In genomic region chr5:88527657-88528056, GRCm38 (mm10) we compare ENCODE assay signal across 33 mouse cellular contexts. TPM values are rescaled to one million over a fixed set of nuclear protein-coding genes. Genes with fewer than 3 reads are reported as not detected.
A peak's percentile ranks its signal among the peaks of the same experiment; 100 is the strongest.
DNase-seq lines count a peak whose midpoint lies in the region; ATAC-seq and TF ChIP-seq lines count a peak whose summit lies in the region.
"Had no signal": no experiment of that assay in that cellular context is flagged by ENCODE, and none has a peak within 500 bp of the region (broad histone marks: within the 10 kb centered on the region; RNA-seq: fewer than 3 reads in every experiment).

TSS of gene Jchain (minus strand) at chr5:88527891.

- no peak for TF ChIP-seq CTCF in spleen, adult 2 months (IDR thresholded peaks at IDR 0.05; ENCODE audit: extremely low read depth, insufficient read depth, insufficient read length, insufficient replicate concordance)
- no peak for TF ChIP-seq CTCF in CH12.LX (conservative IDR thresholded peaks at IDR 0.05 in 1 of 2, IDR thresholded peaks at IDR 0.05 in 1 of 2; ENCODE audit: low read depth in 2 of 2, low read length in 2 of 2)

- peak within 1 kb of the TSS; percentile 51; the same call in 1 of the 2 replicates for H3K4me2 ChIP-seq in CH12.LX (ENCODE audit: insufficient read depth, low read depth, poor library complexity, severe bottlenecking)
- no peak within 1 kb of the TSS for H3K4me2 ChIP-seq in forebrain, embryonic 11.5 days (ENCODE audit: low read depth, low read length, severe bottlenecking)
- no peak within 1 kb of the TSS for H3K4me2 ChIP-seq in neural tube, embryonic 15.5 days
- H3K4me2 ChIP-seq: embryonic facial prominence, embryonic 12.5 days; embryonic facial prominence, embryonic 15.5 days; heart, embryonic 11.5 days; hindbrain, embryonic 13.5 days had no signal

- TF ChIP-seq POLR2A in spleen, adult 2 months (IDR thresholded peaks at IDR 0.05; ENCODE audit: low read depth, low read length), result no peak
- TF ChIP-seq POLR2A in CH12.LX (IDR thresholded peaks at IDR 0.05; ENCODE audit: low read depth, low read length), result peak; percentile 58

- dilution Hi-C loops in CH12.LX (cut with MboI; ENCODE audit: extremely low pct_ligation_motif_present, extremely low pct_unique_long_range_greater_than_20kb, low sequenced_read_pairs), result no loop called here

- peak; percentile 53 for TF ChIP-seq EP300 in CH12.LX (IDR thresholded peaks at IDR 0.05; ENCODE audit: low read length)

- no peak within 1 kb of the TSS for H3K27ac ChIP-seq in spleen, adult 2 months (ENCODE audit: insufficient read depth, low read length)
- H3K27ac ChIP-seq in CH12.LX (ENCODE audit: insufficient read depth, low read depth), result peak within 1 kb of the TSS; percentile 59
- no peak within 1 kb of the TSS for H3K27ac ChIP-seq in forebrain, embryonic 11.5 days (ENCODE audit: low read depth, low read length)
- no peak within 1 kb of the TSS for H3K27ac ChIP-seq in neural tube, embryonic 15.5 days (replicated peaks)
- H3K27ac ChIP-seq: embryonic facial prominence, embryonic 12.5 days; embryonic facial prominence, embryonic 15.5 days; forebrain, embryonic 10.5 days; gastrocnemius, adult 2 months; heart, adult 2 months; hindbrain, embryonic 10.5 days; hindbrain, embryonic 13.5 days; hindbrain, postnatal 0 days had no signal

- H3K9ac ChIP-seq in CH12.LX (ENCODE audit: insufficient read depth, low read depth), result peak within 1 kb of the TSS; percentile 73
- H3K9ac ChIP-seq in forebrain, embryonic 11.5 days (ENCODE audit: low read length), result no peak within 1 kb of the TSS
- no peak within 1 kb of the TSS for H3K9ac ChIP-seq in neural tube, embryonic 15.5 days (replicated peaks)
- H3K9ac ChIP-seq: embryonic facial prominence, embryonic 12.5 days; embryonic facial prominence, embryonic 15.5 days; forebrain, postnatal 0 days; hindbrain, embryonic 13.5 days had no signal

- no peak within 1 kb of the TSS for H3K4me3 ChIP-seq in spleen, adult 2 months (ENCODE audit: extremely low read depth, insufficient read depth, insufficient read length)
- H3K4me3 ChIP-seq in CH12.LX (replicated peaks in 1 of 3; ENCODE audit: low read depth in 2 of 3, low read length in 2 of 3, poor library complexity in 1 of 3), result peak within 1 kb of the TSS; percentile 28 to 60 (median 52)
- no peak within 1 kb of the TSS for H3K4me3 ChIP-seq in forebrain, embryonic 11.5 days (ENCODE audit: low read depth, low read length)
- H3K4me3 ChIP-seq in neural tube, embryonic 15.5 days (replicated peaks), result no peak within 1 kb of the TSS
- H3K4me3 ChIP-seq: embryonic facial prominence, embryonic 12.5 days; embryonic facial prominence, embryonic 15.5 days; erythroblast, embryonic 14.5 days; forebrain, embryonic 10.5 days; gastrocnemius, adult 2 months; heart, adult 2 months; hindbrain, embryonic 10.5 days; hindbrain, embryonic 13.5 days had no signal

- 80% methylated on average over 3 of the region's 3 CpGs for WGBS in spleen, adult 2 months
- WGBS in forebrain, embryonic 11.5 days, result 91% methylated on average over 3 of the region's 3 CpGs
- WGBS in neural tube, embryonic 15.5 days, result 95% methylated on average over 3 of the region's 3 CpGs

- no peaks in the 10 kb centered on the region for H3K9me3 ChIP-seq in CH12.LX (replicated peaks; ENCODE audit: low read length)
- H3K9me3 ChIP-seq in forebrain, embryonic 11.5 days (ENCODE audit: control insufficient read depth, low read length), result no peaks in the 10 kb centered on the region
- H3K9me3 ChIP-seq in neural tube, embryonic 15.5 days (replicated peaks), result no peaks in the 10 kb centered on the region
- H3K9me3 ChIP-seq: embryonic facial prominence, embryonic 12.5 days; embryonic facial prominence, embryonic 15.5 days; forebrain, embryonic 10.5 days; hindbrain, embryonic 10.5 days; hindbrain, embryonic 13.5 days had no signal

- peaks cover 18% of the 10 kb centered on the region for H3K79me2 ChIP-seq in CH12.LX (replicated peaks; ENCODE audit: control insufficient read depth, extremely low read depth, insufficient read depth, poor library complexity, severe bottlenecking)

- in situ Hi-C loops in CH12.LX (cut with MboI; ENCODE audit: low pct_ligation_motif_present, low pct_unique_long_range_greater_than_20kb, low sequenced_read_pairs), result no loop called here

- TF ChIP-seq RAD21 in CH12.LX (IDR thresholded peaks at IDR 0.05; ENCODE audit: low read depth, low read length), result no peak

- no peaks in the 10 kb centered on the region for H3K27me3 ChIP-seq in spleen, adult 2 months (ENCODE audit: control insufficient read depth, insufficient read depth, low read length)
- no peaks in the 10 kb centered on the region for H3K27me3 ChIP-seq in CH12.LX (replicated peaks)
- no peaks in the 10 kb centered on the region for H3K27me3 ChIP-seq in forebrain, embryonic 11.5 days (ENCODE audit: control insufficient read depth, insufficient read depth, low read length)
- no peaks in the 10 kb centered on the region for H3K27me3 ChIP-seq in neural tube, embryonic 15.5 days (replicated peaks)
- H3K27me3 ChIP-seq: embryonic facial prominence, embryonic 12.5 days; embryonic facial prominence, embryonic 15.5 days; hindbrain, embryonic 13.5 days had no signal

- no peaks in the 10 kb centered on the region for H3K36me3 ChIP-seq in spleen, adult 2 months (ENCODE audit: control insufficient read depth, insufficient read depth, low read length)
- peaks cover 0 to 3% of the 10 kb centered on the region in 2 experiments for H3K36me3 ChIP-seq in CH12.LX (replicated peaks in 1 of 2; ENCODE audit: control insufficient read depth in 1 of 2, insufficient read depth in 1 of 2, low read length in 1 of 2)
- H3K36me3 ChIP-seq in forebrain, embryonic 11.5 days (ENCODE audit: control insufficient read depth, insufficient read depth, low read length), result no peaks in the 10 kb centered on the region
- no peaks in the 10 kb centered on the region for H3K36me3 ChIP-seq in neural tube, embryonic 15.5 days
- H3K36me3 ChIP-seq: embryonic facial prominence, embryonic 12.5 days; embryonic facial prominence, embryonic 15.5 days; forebrain, embryonic 10.5 days; hindbrain, embryonic 10.5 days; hindbrain, embryonic 13.5 days had no signal

- H3K4me1 ChIP-seq in spleen, adult 2 months (ENCODE audit: control insufficient read depth, insufficient read depth, insufficient read length), result no peaks in the 10 kb centered on the region
- peaks cover 6 to 53% of the 10 kb centered on the region in 2 experiments; a peak in 2 of 4 replicates for H3K4me1 ChIP-seq in CH12.LX (ENCODE audit: control insufficient read depth in 1 of 2, insufficient read depth in 2 of 2)
- no peaks in the 10 kb centered on the region for H3K4me1 ChIP-seq in forebrain, embryonic 11.5 days (replicated peaks; ENCODE audit: control insufficient read depth, insufficient read depth, low read length)
- no peaks in the 10 kb centered on the region for H3K4me1 ChIP-seq in neural tube, embryonic 15.5 days
- H3K4me1 ChIP-seq: embryonic facial prominence, embryonic 12.5 days; embryonic facial prominence, embryonic 15.5 days; forebrain, embryonic 10.5 days; hindbrain, embryonic 10.5 days; hindbrain, embryonic 13.5 days had no signal

- DNase-seq in spleen, adult 2 months (ENCODE audit: low read depth in 1 of 2, low spot score in 2 of 2), result no peak
- no peak for DNase-seq in spleen, adult 12 weeks (ENCODE audit: low spot score)
- DNase-seq in CH12.LX (ENCODE audit: extremely low read depth), result peak; percentile 59
- DNase-seq in kidney, postnatal 25 days, result no peak
- no peak for DNase-seq in forebrain, embryonic 11.5 days (ENCODE audit: low spot score)
- DNase-seq: adrenal gland, adult 2 months; adrenal gland, postnatal 14 days; cerebellum, adult 11 months; cerebellum, adult 2 months; cerebellum, adult 9-11 months; cerebellum, postnatal 25 days; forebrain, postnatal 0 days; gastrocnemius, adult 2 months; gastrocnemius, postnatal 14 days; heart, adult 2 months; kidney, adult 11 months had no signal

- ATAC-seq in hematopoietic stem cell, adult 5-6 weeks (replicated peaks in 1 of 2; ENCODE audit: insufficient read depth in 1 of 2, low FRiP score in 2 of 2, low TSS enrichment in 1 of 2, low read depth in 1 of 2, poor library complexity in 2 of 2, severe bottlenecking in 2 of 2), result no peak
- ATAC-seq in monocyte, adult 5-6 weeks (replicated peaks; ENCODE audit: insufficient number of reproducible peaks, low FRiP score, low TSS enrichment, poor library complexity, severe bottlenecking), result no peak
- no peak for ATAC-seq in forebrain, embryonic 11.5 days (replicated peaks; ENCODE audit: low FRiP score)
- no peak for ATAC-seq in neural tube, embryonic 15.5 days (ENCODE audit: low FRiP score)
- ATAC-seq: CD4-positive, CD25-positive, alpha-beta regulatory T cell, adult 4 months; forebrain, embryonic 14.5 days; forebrain, postnatal 0 days; hindbrain, postnatal 0 days; Patski had no signal

TF ChIP-seq in CH12.LX, 34 proteins besides CTCF, POLR2A, EP300 and RAD21 (continues in another document):
- no peak for TF ChIP-seq HCFC1 (IDR thresholded peaks at IDR 0.05; ENCODE audit: low read depth, low read length)
- TF ChIP-seq CHD1 (IDR thresholded peaks at IDR 0.05; ENCODE audit: low read depth, low read length), result no peak
- TF ChIP-seq ETS1 (conservative IDR thresholded peaks at IDR 0.05; ENCODE audit: low read depth, low read length), result peak; percentile 56
- TF ChIP-seq USF2 (conservative IDR thresholded peaks at IDR 0.05; ENCODE audit: low read depth, low read length), result no peak
- TF ChIP-seq KAT2A (IDR thresholded peaks at IDR 0.05; ENCODE audit: insufficient replicate concordance, low read length), result no peak
- 0 out of 2 replicates have a peak, but pooled peaks have one; percentile 19 for TF ChIP-seq RCOR1 (conservative IDR thresholded peaks at IDR 0.05; ENCODE audit: low read depth, low read length)
- TF ChIP-seq ELF1 (IDR thresholded peaks at IDR 0.05; ENCODE audit: low read depth, low read length), result no peak
- TF ChIP-seq TBP (conservative IDR thresholded peaks at IDR 0.05; ENCODE audit: low read depth, low read length), result peak; percentile 79
- no peak for TF ChIP-seq E2F4 (IDR thresholded peaks at IDR 0.05; ENCODE audit: insufficient replicate concordance, low read depth, low read length)
- TF ChIP-seq MYC (IDR thresholded peaks at IDR 0.05; ENCODE audit: low read depth, low read length), result peak; percentile 91
- TF ChIP-seq NRF1 (IDR thresholded peaks at IDR 0.05; ENCODE audit: low read depth, low read length), result no peak
- TF ChIP-seq POLR2AphosphoS2 (IDR thresholded peaks at IDR 0.05; ENCODE audit: low read depth, low read length), result no peak
- TF ChIP-seq GABPA (IDR thresholded peaks at IDR 0.05; ENCODE audit: insufficient replicate concordance, low read depth, low read length), result no peak

RNA-seq across cellular contexts. Expression of gene Jchain, which starts in this region (rescaled TPM):
- 383 and 430 TPM in 2 replicates for polyA plus RNA-seq in spleen, adult 2 months (2012; rRNA removed)
- total RNA-seq in CH12.LX (2012; rRNA removed) (477 and 729 TPM in 2 replicates), CH12.LX (2014; rRNA removed) (1,234 and 1,319 TPM in 2 replicates)
- polyA plus RNA-seq in CH12.LX (2012; ENCODE audit: insufficient read length, low read depth), result 336 and 364 TPM in 2 replicates
- total RNA-seq in hematopoietic stem cell, adult 5-6 weeks (2017), result 33.5 and 57.6 TPM in 2 replicates
- total RNA-seq in monocyte, adult 5-6 weeks (2017), result 227 to 282 TPM (median 255 TPM) in 3 replicates
- polyA plus RNA-seq in forebrain, embryonic 11.5 days (2014; fragmentation: Nextera tagmentation; extraction: Ambion mirVana), result 0.48 TPM in 1 of 2 replicates, not detected in the other
- 0.26 and 0.33 TPM in 2 replicates for polyA plus RNA-seq in neural tube, embryonic 15.5 days (2015; fragmentation: Nextera tagmentation; extraction: Ambion mirVana)
- total RNA-seq: common myeloid progenitor, adult 5-6 weeks had no signal
- polyA plus RNA-seq: C2C12; erythroblast, embryonic 14.5 days; forebrain, embryonic 10.5 days; heart, embryonic 11.5 days; intestine, embryonic 14.5 days had no signal

Comparison
In these comparisons a context has a peak if more than half of its experiments do, and no peak if none do; other contexts are left out.
1. RNA of gene Jchain (polyA plus RNA-seq): 383 to 430 TPM in spleen, adult 2 months and 336 to 364 TPM in CH12.LX; 0.48 TPM in forebrain, embryonic 11.5 days and 0.26 to 0.33 TPM in neural tube, embryonic 15.5 days; every median in the first group is over 100 times any median in the second.
2. H3K4me3 ChIP-seq: peak in CH12.LX (3 of 3); none in spleen, adult 2 months (single experiment), forebrain, embryonic 11.5 days (single experiment) and neural tube, embryonic 15.5 days (single experiment).